Mouse (Mus musculus) lung, postnatal 14 days (tissue): ENCODE measurements at regions not wholly inside any gene's neighbourhood (a gene's known extent, or its start where the extent isn't known, plus 50 kb on each side); places are given as distances from the start of the nearest gene placed in this dataset.
A peak's percentile ranks its signal among the peaks of the same experiment; 100 is the strongest.

Source experiments
- DNase-seq: peaks from one replicate; pipeline ENCODE4 v3.0.0; 2021

- peak; percentile 24 for DNase-seq
Measured at GRCm38 (mm10) chr3:149262332-149262970, 272.1 kb upstream of the Adgrl2 start.

DNA sequence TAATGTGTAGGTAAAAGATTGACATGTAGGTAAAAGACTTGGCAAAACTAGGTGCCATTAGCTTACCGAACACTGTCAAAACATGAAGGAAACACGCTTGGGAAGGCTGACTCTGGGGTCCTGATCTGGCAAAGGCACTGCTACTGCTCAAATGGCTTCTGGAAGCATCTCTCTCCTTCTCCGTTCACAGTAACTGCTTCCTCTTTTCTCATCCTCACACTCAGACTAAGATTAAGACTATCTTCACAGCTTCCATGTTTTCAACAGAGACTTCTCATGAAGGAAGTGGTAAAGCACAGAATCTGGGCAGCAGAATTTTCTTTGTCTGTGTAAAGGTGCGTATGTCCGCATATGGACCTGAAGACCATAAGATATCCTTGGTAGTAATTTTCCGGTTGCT, 271.4 kb upstream of the Adgrl2 start:
- DNase-seq, result no peak

GRCm38 (mm10) chr3:149258826-149259225, 268.5 kb upstream of the Adgrl2 start:
- no peak for DNase-seq

DNA sequence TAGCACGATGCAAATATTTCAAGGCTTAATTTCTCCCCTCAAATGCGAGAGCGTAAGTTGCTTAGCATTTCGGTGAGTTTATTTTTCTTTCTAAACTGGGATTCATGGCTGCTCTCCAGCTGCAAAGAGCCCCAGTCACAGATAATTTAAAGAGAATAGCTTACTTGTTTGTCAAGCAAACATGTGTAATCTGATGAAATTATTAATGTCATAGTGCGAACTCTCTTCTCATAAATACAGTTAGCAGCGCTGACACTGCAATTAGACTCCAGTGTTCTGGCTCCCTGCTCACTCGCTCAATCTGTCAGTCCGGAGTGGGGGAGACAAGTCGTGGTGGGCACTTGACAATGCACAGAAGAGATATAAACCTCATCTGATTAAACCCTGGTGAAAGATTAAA, 266.5 kb upstream of the Adgrl2 start:
- no peak for DNase-seq

- no peak for DNase-seq
Measured at GRCm38 (mm10) chr3:149253080-149253479, 262.7 kb upstream of the Adgrl2 start.

DNA sequence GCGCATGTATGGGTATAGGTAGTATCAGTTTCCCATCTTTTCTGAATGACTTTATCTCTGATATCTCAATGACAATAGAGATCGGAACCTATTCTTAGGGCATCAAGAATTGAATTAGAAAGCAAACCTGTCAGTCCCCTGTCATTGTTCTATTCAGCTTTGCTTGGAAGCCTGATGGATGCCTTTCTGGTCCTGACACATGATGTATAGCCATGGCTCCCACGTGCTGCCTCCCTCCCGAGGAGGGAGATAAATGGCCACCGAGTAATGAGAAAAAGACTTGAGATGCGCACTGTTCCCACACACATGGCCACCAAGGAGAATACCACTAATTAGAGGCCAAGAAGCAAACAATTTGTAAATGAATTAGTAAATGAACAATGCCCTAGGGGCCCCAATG, 261.8 kb upstream of the Adgrl2 start:
- DNase-seq, result no peak

DNA sequence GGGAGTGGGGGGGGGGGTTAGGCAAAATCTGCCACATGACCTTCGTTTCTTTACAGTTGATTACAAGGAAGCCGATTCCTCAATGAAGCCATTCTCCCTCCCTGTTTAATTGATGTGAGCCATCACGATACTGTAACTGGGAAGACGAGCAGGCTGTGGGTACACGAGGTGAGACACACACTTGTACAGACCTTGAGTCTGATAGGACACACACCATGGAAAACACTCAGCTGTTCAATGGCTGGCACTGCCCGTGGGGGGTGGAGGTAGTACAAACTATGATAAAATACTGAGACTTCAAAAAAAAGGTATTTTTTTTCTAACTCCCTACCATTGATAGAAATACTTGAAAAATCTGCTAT, 257.3 kb upstream of the Adgrl2 start:
- DNase-seq, result no peak

GRCm38 (mm10) chr3:149246935-149247625, 256.7 kb upstream of the Adgrl2 start:
- no peak for DNase-seq

- DNase-seq, result no peak
Measured at GRCm38 (mm10) chr3:149239664-149240063, 249.3 kb upstream of the Adgrl2 start.

DNA sequence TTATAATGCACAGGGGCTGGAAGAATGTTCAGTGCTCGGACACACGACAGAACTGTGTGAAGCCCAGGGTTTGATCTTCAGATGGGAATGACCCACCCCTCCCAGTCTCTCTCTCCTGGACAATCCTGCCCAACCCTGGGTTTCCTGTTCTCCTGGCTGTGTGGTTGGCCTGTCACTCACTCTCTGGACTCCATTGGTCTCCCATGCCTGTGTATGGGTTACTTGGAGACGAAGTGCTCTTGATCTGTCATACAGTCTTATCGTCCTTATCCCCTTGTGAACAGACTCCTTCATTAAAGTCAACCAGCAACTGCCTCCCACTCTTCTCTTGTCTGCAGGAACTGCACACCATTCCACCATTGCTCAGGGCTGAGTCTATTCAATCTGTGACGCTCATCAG, 247.7 kb upstream of the Adgrl2 start:
- DNase-seq, result no peak

DNA sequence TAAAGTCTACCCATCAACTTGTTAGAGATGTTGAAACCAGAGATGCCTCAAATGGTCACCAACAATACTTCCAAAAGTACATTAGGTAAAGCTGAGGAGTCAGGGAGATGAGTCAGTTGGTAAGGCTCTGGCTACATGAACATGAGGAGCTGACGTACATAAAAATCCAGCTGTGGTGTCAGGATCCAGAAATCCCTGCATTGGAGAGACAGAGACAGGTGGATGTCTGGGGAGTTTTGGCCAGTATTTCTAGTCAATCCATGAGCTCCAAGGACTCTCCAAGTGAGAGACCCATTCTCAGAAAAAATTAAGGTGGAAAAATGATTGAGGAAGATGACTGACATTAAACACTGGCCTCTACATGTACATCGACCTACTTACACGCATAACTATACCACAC, 244.8 kb upstream of the Adgrl2 start:
- no peak for DNase-seq

DNA sequence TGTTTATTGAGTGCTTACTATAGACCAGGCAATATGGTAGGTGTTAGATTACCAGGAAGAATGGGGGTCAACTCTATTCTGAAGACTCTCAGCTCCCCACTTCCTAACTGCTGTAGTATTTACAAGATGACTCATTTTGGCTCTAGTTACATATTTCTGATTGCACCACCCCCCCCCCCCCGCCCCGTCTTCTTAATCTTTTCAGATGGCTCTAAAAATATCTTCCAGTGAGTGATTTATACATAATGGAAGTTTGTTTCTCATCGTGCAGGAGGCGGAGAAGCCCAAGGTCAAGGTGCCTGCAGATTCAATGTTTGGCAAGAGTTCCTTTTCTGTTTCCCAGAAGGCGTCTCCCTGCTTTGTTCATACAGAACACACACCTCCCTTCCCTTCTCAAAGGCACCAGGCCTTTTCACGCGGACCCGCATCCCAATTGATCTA, 243.4 kb upstream of the Adgrl2 start:
- no peak for DNase-seq

GRCm38 (mm10) chr3:149233191-149233641, 242.9 kb upstream of the Adgrl2 start:
- DNase-seq, result no peak

GRCm38 (mm10) chr3:149231346-149231745, 241.0 kb upstream of the Adgrl2 start:
- DNase-seq, result no peak

DNA sequence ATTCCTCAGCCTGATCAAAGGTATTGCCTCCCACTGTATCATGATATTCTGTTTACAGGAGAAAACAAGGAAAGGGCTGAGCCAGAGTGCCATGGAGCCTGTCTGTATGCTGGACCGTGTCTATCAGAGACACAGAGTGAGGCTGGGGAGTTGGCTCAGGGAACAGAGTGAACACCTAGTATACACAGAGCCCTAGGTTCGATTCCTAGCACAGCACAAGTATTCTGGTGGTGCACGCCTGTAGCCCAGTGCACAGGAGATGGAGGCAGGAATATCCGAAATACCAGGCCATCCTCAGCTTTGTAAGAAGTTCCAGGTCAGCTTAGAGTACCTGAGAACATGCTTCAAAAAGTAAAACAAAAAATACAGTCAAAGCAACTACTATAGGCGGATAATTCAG, 237.2 kb upstream of the Adgrl2 start:
- no peak for DNase-seq

GRCm38 (mm10) chr3:149226723-149227122, 236.4 kb upstream of the Adgrl2 start:
- no peak for DNase-seq

DNA sequence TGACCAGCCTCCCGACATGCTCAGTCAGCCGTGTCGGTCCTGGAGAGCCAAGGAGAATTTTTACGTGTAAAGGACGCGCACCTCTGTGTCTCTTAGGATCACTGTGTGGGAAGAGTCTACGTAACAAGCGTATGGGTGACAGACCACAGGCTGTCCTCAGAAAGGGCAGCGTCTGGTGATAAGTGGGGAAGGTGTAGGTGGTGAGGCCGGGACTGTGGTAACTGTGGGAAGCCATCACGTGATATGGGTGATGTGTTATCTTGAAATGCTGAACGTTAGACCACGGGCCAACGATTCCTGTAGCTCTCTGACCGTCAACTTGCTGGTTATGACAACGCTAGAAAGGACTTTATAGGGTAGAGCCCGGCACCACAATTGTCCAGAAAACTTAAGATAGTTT, 235.3 kb upstream of the Adgrl2 start:
- no peak for DNase-seq

- no peak for DNase-seq
Measured at GRCm38 (mm10) chr3:149224271-149224670, 233.9 kb upstream of the Adgrl2 start.

DNA sequence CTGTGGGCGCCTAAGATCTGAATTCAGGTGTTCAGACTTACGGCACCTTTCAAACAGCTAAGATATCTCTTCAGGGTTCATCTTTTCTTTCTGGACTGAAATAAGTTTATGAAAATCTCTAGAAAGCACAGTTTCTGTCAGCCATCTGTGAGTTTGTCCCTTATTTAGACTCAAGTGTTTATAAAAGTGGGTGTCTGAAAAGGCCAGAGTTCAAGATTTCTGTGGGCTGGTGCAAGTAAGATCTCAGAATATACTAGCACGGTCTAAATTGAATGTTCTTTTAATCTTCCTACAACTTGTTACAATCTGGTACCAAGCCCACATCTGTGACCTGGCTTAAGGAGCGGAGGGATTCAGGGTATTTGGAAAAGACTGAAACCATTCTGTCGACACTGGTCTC, 233.4 kb upstream of the Adgrl2 start:
- no peak for DNase-seq

- DNase-seq, result no peak
Measured at GRCm38 (mm10) chr3:149220958-149221357, 230.6 kb upstream of the Adgrl2 start.

- DNase-seq, result no peak
Measured at GRCm38 (mm10) chr3:149220304-149220951, 230.1 kb upstream of the Adgrl2 start.

DNA sequence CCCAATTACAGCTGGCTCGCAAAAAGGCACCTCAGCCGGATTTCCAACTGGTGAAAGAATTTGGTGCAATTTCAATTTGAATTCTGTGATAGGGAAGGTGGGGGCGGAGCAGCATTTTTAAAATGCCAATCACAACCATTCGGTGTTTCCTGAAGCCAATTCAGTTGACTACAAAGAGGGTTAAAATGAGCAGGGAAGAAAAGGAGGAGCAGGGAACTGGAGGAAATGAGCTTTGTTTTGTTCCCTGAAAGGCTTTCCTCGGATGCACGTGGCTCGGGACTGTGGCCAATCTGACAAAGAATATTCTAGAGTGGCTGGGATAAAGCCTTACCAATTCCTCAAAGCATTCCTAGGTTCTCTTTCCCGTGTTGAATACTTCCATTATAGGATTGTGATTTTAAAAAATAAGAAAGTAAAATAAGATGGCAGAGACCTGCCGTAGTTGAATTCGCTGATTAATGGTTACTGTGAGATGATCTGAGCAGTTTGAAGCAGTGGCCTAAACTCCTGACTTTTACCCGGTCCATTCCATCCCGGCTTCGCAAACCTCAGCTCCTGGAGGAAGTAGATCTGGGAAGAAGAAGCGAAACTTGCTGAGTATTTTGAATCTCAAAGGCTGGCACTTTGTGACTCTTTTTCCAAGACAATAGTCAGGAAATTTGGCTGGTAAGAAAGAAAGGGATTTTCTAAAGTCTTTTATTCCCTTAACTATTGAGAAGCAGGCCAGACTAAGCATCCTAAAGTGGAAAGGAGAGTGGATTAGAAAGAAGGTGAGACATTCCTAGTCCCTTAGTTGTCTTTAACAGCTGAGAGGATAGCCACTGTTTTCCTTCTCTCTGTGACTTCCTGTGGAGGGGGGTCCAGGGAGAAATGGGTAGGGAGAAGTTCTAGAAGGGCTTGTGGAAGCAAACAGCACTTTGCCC, 229.3 kb upstream of the Adgrl2 start:
- DNase-seq, result peak; percentile 43
